Mouse (Mus musculus) ES-E14 (cell line): ENCODE measurements around the gene Vapb. TPM values are rescaled to one million over a fixed set of nuclear protein-coding genes. Genes with fewer than 3 reads are reported as not detected.

ENCODE experiments used
- DNase-seq: peaks from one replicate; pipeline ENCODE4 v3.0.0-alpha.2; 2013; ENCODE audit warnings: low read depth, low spot score
- H3K27ac ChIP-seq: 2 replicates; pipeline ENCODE4 v1.5.1; 2012; ENCODE audit warnings: low read depth, mild to moderate bottlenecking, low read length, moderate library complexity, mixed read lengths; ENCODE audit not compliant: poor library complexity, insufficient read depth, severe bottlenecking
- H3K36me3 ChIP-seq: 2 replicates; pipeline ENCODE4 v1.6.1; 2012; ENCODE audit warnings: mild to moderate bottlenecking, low read length, moderate library complexity, mixed read lengths; ENCODE audit not compliant: control insufficient read depth, poor library complexity, insufficient read depth, severe bottlenecking
- H3K4me1 ChIP-seq, 2 experiments: fragments of 150-350 bp in 1 of 2; sonication (generic) in 1 of 2; 2 replicates each; pipeline ENCODE4 v1.6.1; 2012; ENCODE audit warnings: low read length in 2 of 2, mild to moderate bottlenecking in 1 of 2, mixed read lengths in 1 of 2; ENCODE audit not compliant: control insufficient read depth in 2 of 2, insufficient read depth in 2 of 2, poor library complexity in 1 of 2
- H3K4me3 ChIP-seq, 2 experiments: fragments of 150-350 bp in 1 of 2; sonication (generic) in 1 of 2; 2 replicates each; pipeline ENCODE4 v1.5.1; 2012; ENCODE audit warnings: low read length in 2 of 2, low read depth in 1 of 2, mild to moderate bottlenecking in 1 of 2, mixed read lengths in 1 of 2; ENCODE audit not compliant: insufficient read depth in 1 of 2, poor library complexity in 1 of 2, severe bottlenecking in 1 of 2
- H3K9ac ChIP-seq: 2 replicates; pipeline ENCODE4 v1.6.1; 2012; ENCODE audit warnings: low read depth, mild to moderate bottlenecking, low read length, mixed read lengths; ENCODE audit not compliant: poor library complexity, insufficient read depth, severe bottlenecking
- H3K9me3 ChIP-seq: fragments of 150-350 bp; sonication (generic); 2 replicates; pipeline ENCODE4 v1.6.1; 2012; ENCODE audit warnings: low read depth, mild to moderate bottlenecking, low read length; ENCODE audit not compliant: control insufficient read depth, insufficient read depth
- CHD2 ChIP-seq: IDR thresholded peaks from 2 replicates; pipeline ENCODE4 v1.6.1; 2014; ENCODE audit warnings: mild to moderate bottlenecking, low read depth, low read length, inconsistent platforms
- HCFC1 ChIP-seq: IDR thresholded peaks from 2 replicates; pipeline ENCODE4 v1.6.1; 2012; ENCODE audit warnings: low read length, inconsistent platforms, borderline replicate concordance; ENCODE audit not compliant: insufficient read depth
- MAFK ChIP-seq: IDR thresholded peaks from 2 replicates; pipeline ENCODE4 v1.6.1; 2014; ENCODE audit warnings: mild to moderate bottlenecking, low read depth, low read length, inconsistent platforms; ENCODE audit not compliant: insufficient read depth
- ZC3H11A ChIP-seq: IDR thresholded peaks from 2 replicates; pipeline ENCODE4 v1.6.1; 2012; ENCODE audit warnings: low read depth, mild to moderate bottlenecking, inconsistent platforms, low read length, borderline replicate concordance
- ZNF384 ChIP-seq: IDR thresholded peaks from 2 replicates; pipeline ENCODE4 v1.6.1; 2012; ENCODE audit warnings: low read depth, low read length, inconsistent platforms
- in situ Hi-C, 2 experiments: fragments of 600-800 bp; cut with MboI; formaldehyde crosslinking; loops; one replicate each; pipeline ENCODE4 v1.15.1; 2025; ENCODE audit warnings: low sequenced_read_pairs in 2 of 2, inconsistent platforms in 1 of 2; ENCODE audit not compliant: unreplicated experiment in 2 of 2
- total RNA-seq: library from RNA; depleted of rRNA; stranded (reverse); fragments of 300-350 nt; gene quantifications from 2 replicates; pipeline ENCODE4 v1.2.3, GENCODE M21; 2012

Vapb gene
- total RNA-seq, 1 experiment = 26.5 TPM

DNA sequence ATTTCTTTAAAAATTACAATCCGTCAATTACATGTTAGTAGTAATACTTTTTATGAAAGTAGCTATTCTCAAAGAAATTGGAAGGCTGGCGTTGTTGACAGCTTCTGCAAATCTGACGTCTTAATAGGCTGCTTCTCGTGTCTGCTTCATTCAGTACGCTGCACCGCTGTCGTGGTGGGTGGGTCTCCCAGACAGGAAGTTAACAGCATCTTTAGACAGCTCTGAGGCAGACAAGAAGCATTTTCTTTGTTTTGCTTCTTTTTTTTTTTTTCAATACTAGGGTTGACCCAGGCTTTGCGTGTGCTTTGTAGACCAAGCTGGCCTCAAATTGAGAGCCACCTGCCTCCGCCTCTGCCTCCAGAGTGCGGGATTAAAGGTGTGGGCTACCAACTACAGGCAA is 31.9 kb downstream of the Vapb start:
- DNase-seq = no peak
- Histone ChIP-seq H3K9me3 (no peaks in the 10 kb centered on the region), H3K4me1 (peaks cover 0 to 14% of the 10 kb centered on the region in 2 experiments; a peak in 1 of 4 replicates), H3K36me3 (peaks cover 4% of the 10 kb centered on the region; the same call in 1 of the 2 replicates), H3K27ac (no peak overlapping the region), H3K4me3 (no peak overlapping the region), H3K9ac (no peak overlapping the region)
- TF ChIP-seq MAFK = no peak
- no peak for TF ChIP-seq ZC3H11A
- in situ Hi-C loops = no loop called here

DNA sequence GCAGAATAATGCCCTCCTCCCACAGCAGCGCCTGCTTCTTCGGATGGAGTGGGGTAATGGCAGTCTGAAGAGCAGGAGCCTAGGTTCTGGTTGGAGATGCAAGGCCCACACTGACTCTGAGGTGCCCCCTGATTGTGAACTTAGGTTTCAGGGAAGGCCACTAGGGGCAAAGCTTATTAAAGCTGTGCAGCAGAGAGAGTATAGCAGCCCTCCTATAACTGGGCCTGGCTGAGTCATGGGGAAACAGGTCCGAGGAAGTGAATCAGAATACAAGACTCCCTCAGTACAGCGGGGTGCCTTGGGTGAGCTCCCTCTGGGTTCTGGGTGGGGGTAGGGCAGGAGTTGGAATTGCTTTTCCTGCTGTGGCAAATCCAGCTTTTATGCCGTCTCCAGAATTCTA is 33.3 kb downstream of the Vapb start:
- peak overlapping the region; percentile 29; the same call in 1 of the 2 replicates for H3K27ac ChIP-seq
- no peak for TF ChIP-seq HCFC1
- no peak for TF ChIP-seq MAFK
- no peak overlapping the region for H3K4me3 ChIP-seq
- no peak for DNase-seq
- peaks cover 0 to 21% of the 10 kb centered on the region in 2 experiments; a peak in 2 of 4 replicates for H3K4me1 ChIP-seq
- H3K9me3 ChIP-seq = no peaks in the 10 kb centered on the region
- H3K36me3 ChIP-seq = peaks cover 2% of the 10 kb centered on the region; the same call in 1 of the 2 replicates
- H3K9ac ChIP-seq = no peak overlapping the region
- in situ Hi-C loops = no loop called here

DNA sequence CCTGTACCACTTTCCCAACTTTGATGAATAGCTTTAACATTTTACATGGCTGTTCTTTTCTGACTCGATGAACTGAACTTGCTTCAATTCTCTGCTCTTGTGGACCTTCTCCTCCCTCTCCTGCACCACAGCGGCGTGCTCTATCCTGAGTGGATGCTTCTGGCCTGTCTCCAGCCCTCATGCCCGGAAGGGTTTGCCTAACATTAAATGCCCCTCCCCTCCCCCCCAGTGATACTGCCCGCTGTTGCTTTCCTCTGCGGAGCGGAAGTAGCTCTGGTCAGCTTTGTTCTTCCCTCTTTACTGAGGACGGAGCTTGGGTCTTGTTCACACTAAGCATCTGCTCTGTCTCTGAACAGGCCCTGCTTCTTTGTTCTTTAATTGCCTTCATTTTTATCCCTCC is 34.4 kb downstream of the Vapb start:
- TF ChIP-seq MAFK = no peak
- H3K4me1 ChIP-seq = peaks cover 1 to 28% of the 10 kb centered on the region in 2 experiments; a peak in 3 of 4 replicates
- no peak for DNase-seq
- in situ Hi-C loops = no loop called here
- H3K9me3 ChIP-seq = no peaks in the 10 kb centered on the region
- H3K4me3 ChIP-seq = no peak overlapping the region
- H3K9ac ChIP-seq = peak overlapping the region; percentile 35; the same call in 1 of the 2 replicates
- peak overlapping the region; percentile 45; the same call in 1 of the 2 replicates for H3K27ac ChIP-seq
- peaks cover 2% of the 10 kb centered on the region; the same call in 1 of the 2 replicates for H3K36me3 ChIP-seq

DNA sequence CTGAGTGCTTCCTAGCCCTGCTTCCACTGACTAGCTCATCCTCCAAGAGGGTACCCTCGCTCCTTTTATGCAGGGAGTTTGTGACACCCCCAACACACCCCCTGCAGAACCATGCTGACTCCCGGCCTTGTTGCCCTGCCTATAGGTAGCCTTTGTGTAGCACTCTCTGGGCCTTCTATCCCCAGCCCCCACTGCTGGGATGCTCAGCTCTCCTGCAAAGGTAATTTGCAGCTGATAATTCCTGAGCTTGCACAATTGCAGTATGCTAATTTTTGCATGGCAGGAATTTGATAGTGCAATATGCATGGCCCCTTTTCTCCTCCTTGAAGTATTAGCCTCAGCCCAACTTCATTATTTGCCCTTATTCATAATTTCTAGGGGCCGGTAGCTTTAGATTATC is 38.2 kb downstream of the Vapb start:
- H3K27ac ChIP-seq = no peak overlapping the region
- TF ChIP-seq MAFK (no peak), ZC3H11A (no peak), ZNF384 (no peak), CHD2 (no peak), HCFC1 (no peak)
- DNase-seq = no peak
- H3K4me3 ChIP-seq = no peak overlapping the region
- H3K4me1 ChIP-seq = peaks cover 5 to 30% of the 10 kb centered on the region in 2 experiments; a peak in 3 of 4 replicates
- peaks cover 8% of the 10 kb centered on the region; the same call in 1 of the 2 replicates for H3K36me3 ChIP-seq
- H3K9me3 ChIP-seq = no peaks in the 10 kb centered on the region
- in situ Hi-C loops = no loop called here
- H3K9ac ChIP-seq = no peak overlapping the region

DNA sequence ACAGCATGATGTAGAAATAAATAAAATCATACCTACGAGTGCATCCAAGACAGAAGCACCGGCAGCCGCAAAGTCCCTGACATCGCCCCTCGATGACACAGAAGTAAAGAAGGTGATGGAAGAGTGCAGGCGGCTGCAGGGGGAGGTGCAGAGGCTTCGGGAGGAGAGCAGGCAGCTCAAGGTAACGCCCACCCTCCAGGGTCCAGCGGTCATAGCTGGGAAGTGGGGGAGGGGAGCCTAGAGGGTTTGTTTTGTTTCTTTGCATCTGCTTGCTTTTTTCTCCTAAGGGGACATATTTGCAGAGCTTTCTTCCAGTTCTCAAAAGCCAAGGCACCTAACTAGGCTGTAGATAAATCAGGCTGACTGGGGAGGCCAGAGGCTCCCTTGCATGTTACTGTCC is 38.8 kb downstream of the Vapb start:
- no peak for TF ChIP-seq MAFK
- TF ChIP-seq CHD2 = 0 out of 2 replicates have a peak, but pooled peaks have one; percentile 13
- no peak for TF ChIP-seq HCFC1
- no peak for TF ChIP-seq ZC3H11A
- TF ChIP-seq ZNF384 = no peak
- Histone ChIP-seq H3K9ac (no peak overlapping the region), H3K4me3 (no peak overlapping the region), H3K27ac (no peak overlapping the region), H3K9me3 (no peaks in the 10 kb centered on the region), H3K36me3 (peaks cover 8% of the 10 kb centered on the region; the same call in 1 of the 2 replicates), H3K4me1 (peaks cover 5 to 27% of the 10 kb centered on the region in 2 experiments; a peak in 3 of 4 replicates)
- DNase-seq = peak; percentile 30
- in situ Hi-C loops = no loop called here
